Mouse (Mus musculus) heart, postnatal 0 days (tissue): Measurements from ENCODE around the gene Rasa4. TPM values are rescaled to one million over a fixed set of nuclear protein-coding genes. Genes with fewer than 3 reads are reported as not detected.

Source experiments
- ATAC-seq: fragments of 200-750 bp; cut with Nextera tagmentation; 2 replicates; pipeline ENCODE4 v1.8.0; 2017; ENCODE audit warnings: low read depth, moderate number of reproducible peaks, moderate library complexity; ENCODE audit not compliant: insufficient read depth
- DNase-seq: peaks from one replicate; pipeline ENCODE4 v3.0.0-alpha.2; 2016; ENCODE audit warnings: low spot score
- H3K27ac ChIP-seq: fragments of 300-500 bp; sonication (generic); 2 replicates; pipeline ENCODE4 v1.5.1; 2014; ENCODE audit warnings: low read depth, mild to moderate bottlenecking
- H3K27me3 ChIP-seq: fragments of 300-500 bp; sonication (generic); 2 replicates; pipeline ENCODE4 v1.6.1; 2014; ENCODE audit warnings: low read length, mixed read lengths; ENCODE audit not compliant: control insufficient read depth, insufficient read depth
- H3K36me3 ChIP-seq: fragments of 300-500 bp; sonication (generic); replicated peaks from 2 replicates; pipeline ENCODE4 v1.6.1; 2014; ENCODE audit warnings: low read length, mixed read lengths; ENCODE audit not compliant: control insufficient read depth, insufficient read depth
- H3K4me1 ChIP-seq: fragments of 300-500 bp; sonication (generic); 2 replicates; pipeline ENCODE4 v1.6.1; 2014; ENCODE audit warnings: antibody characterized with exemption; ENCODE audit not compliant: control insufficient read depth, insufficient read depth
- H3K4me2 ChIP-seq: fragments of 300-500 bp; sonication (generic); 2 replicates; pipeline ENCODE4 v1.6.1; 2014; ENCODE audit warnings: low read depth, mild to moderate bottlenecking, low read length, moderate library complexity
- H3K4me3 ChIP-seq: fragments of 300-500 bp; sonication (generic); 2 replicates; pipeline ENCODE4 v1.5.1; 2014; ENCODE audit warnings: low read depth, low read length
- H3K9ac ChIP-seq: fragments of 300-500 bp; sonication (generic); replicated peaks from 2 replicates; pipeline ENCODE4 v1.6.1; 2014; ENCODE audit warnings: low read depth, low read length, mixed read lengths
- H3K9me3 ChIP-seq: fragments of 300-500 bp; sonication (generic); replicated peaks from 2 replicates; pipeline ENCODE4 v1.6.1; 2016; ENCODE audit warnings: low read length; ENCODE audit not compliant: control insufficient read depth
- CTCF ChIP-seq: IDR thresholded peaks from 2 replicates; pipeline ENCODE4 v1.5.1; 2016; ENCODE audit warnings: antibody characterized with exemption, control low read depth, low read depth
- EP300 ChIP-seq: IDR thresholded peaks from 2 replicates; pipeline ENCODE4 v1.6.1; 2016; ENCODE audit warnings: antibody characterized with exemption, low read depth
- WGBS: fragments of 180-500 bp; shearing (Covaris S2); extraction: QIAGEN DNeasy Blood & Tissue Kit; methylation state at CpG from one replicate; pipeline ENCODE4 v1.1.7; 2014; 5-methylcytosine and 5-hydroxymethylcytosine counted together
- polyA plus RNA-seq: library from polyadenylated mRNA; unstranded; fragments of >200 nt; fragmentation: Nextera tagmentation; extraction: Ambion mirVana; gene quantifications from 2 replicates; pipeline ENCODE4 v1.2.1, GENCODE M21; 2015
- total RNA-seq: library from RNA; depleted of rRNA; stranded (reverse); fragments of >200 nt; gene quantifications from 2 replicates; pipeline ENCODE4 v1.2.3, GENCODE M21; 2014; ENCODE audit warnings: low replicate concordance

Rasa4 gene
- total and polyA plus RNA-seq, 2 experiments from 2014 or later: 0.96 to 6.2 TPM

GRCm38 (mm10) chr5:136122165-136122564, 38.4 kb downstream of the Rasa4 start:
- Histone ChIP-seq H3K4me1 (peaks cover 7% of the 10 kb centered on the region), H3K9me3 (no peaks in the 10 kb centered on the region), H3K27me3 (no peaks in the 10 kb centered on the region), H3K36me3 (peaks cover 58% of the 10 kb centered on the region), H3K4me2 (no peak overlapping the region), H3K27ac (no peak overlapping the region), H3K9ac (no peak overlapping the region), H3K4me3 (no peak overlapping the region)
- DNase-seq: no peak
- TF ChIP-seq CTCF: no peak
- TF ChIP-seq EP300: no peak
- WGBS: 84% methylated on average over 10 of the region's 10 CpGs
- no peak for ATAC-seq

DNA sequence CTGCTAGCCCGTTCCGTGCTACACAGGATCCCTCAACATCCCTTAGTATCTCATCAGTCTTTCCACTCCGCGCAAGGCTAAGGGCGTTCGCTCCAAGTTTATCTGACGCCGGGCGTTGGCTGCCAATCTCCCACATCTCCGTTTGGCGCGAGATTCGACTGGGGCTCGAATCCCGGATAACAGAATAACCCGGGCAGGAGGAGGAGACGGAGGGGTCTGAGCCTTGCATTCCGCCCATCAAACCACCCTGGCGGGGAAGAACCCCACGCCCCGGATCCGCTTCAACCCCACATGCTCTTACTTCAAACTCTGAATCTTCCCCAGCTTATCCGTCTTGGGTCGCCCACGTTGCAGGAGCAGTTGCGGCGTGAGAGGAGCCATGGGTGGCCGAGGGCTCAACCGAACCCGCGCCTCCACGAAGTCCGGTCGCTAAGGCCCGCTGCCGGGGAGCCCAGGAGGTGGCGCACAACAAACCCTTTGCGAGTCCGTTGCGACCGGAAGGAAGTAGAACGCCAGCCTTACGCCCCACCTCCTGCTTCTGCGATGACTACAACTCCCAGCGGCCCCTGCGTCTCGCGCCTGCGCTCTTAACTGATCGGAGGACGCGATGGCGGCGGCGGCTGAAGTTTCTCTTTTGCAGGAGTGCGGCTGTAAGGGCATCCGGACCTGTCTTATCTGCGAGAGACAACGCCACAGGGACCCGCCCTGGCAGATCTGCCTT, 52.0 kb downstream of the Rasa4 start, which contains the start of the genes Lrwd1 and Alkbh4:
Lrwd1 (minus strand) TSS at position 504 of the 721 bp plus-strand sequence.
Alkbh4 (plus strand) TSS at position 576 of the 721 bp plus-strand sequence.
- TF ChIP-seq EP300 (no peak), CTCF (peak; percentile 74)
- peak within 1 kb of the TSS; percentile 82 for H3K4me2 ChIP-seq
- H3K27ac ChIP-seq: peak within 1 kb of the TSS; percentile 51
- peak within 1 kb of the TSS; percentile 77 for H3K4me3 ChIP-seq
- under 1% methylated on average over 60 of the region's 60 CpGs for WGBS
- peak within 1 kb of the TSS; percentile 68 for H3K9ac ChIP-seq
- H3K36me3 ChIP-seq: peaks cover 29% of the 10 kb centered on the region
- no peaks in the 10 kb centered on the region for H3K9me3 ChIP-seq
- H3K4me1 ChIP-seq: no peaks in the 10 kb centered on the region; the same call in 1 of the 2 replicates
- ATAC-seq (peak; percentile 94), DNase-seq (peak; percentile 97)
- no peaks in the 10 kb centered on the region for H3K27me3 ChIP-seq

DNA sequence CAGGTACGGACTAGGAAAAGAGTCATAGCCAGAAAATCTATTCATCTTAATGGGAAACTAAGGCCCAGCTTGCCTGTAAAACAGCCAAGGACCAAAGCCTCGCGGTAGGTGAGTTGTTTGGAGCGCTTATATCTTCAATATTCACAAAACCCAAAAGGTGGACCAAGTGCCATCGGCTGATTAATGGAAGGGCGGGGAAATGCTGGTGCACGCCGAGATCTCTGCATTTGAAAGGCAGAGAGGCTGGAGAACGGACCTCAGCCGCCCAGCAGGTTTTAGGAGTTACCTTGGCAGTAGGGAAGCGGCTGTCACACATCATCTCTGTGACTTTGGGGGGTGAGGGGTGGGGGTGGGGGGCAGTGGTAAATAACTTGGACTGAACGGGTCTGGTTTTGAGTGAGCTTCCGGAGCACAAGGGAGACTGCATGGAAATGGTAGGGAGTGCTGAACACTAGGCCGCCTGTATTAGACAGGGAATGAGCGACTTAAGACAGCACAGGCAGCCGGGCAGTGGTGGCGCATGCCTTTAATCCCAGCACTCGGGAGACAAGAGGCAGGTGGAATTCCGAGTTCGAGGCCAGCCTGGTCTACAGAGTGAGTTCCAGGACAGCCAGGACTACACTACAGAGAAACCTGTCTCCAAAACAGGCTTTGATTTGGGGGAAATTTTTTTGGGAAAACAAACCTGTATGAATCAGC, 52.7 kb downstream of the Rasa4 start:
- peak; percentile 15 for ATAC-seq
- H3K36me3 ChIP-seq: peaks cover 31% of the 10 kb centered on the region

GRCm38 (mm10) chr5:136137658-136138274, 54.0 kb downstream of the Rasa4 start:
- H3K27ac ChIP-seq: no peak overlapping the region
- H3K4me1 ChIP-seq: no peaks in the 10 kb centered on the region; the same call in 1 of the 2 replicates
- WGBS: 73% methylated on average over 13 of the region's 13 CpGs
- H3K9ac ChIP-seq: no peak overlapping the region
- H3K4me2 ChIP-seq: no peak overlapping the region
- H3K9me3 ChIP-seq: no peaks in the 10 kb centered on the region
- no peak overlapping the region for H3K4me3 ChIP-seq
- TF ChIP-seq EP300 (no peak), CTCF (peak; percentile 51)
- ATAC-seq: no peak
- H3K36me3 ChIP-seq: peaks cover 40% of the 10 kb centered on the region
- no peak for DNase-seq
- H3K27me3 ChIP-seq: no peaks in the 10 kb centered on the region

More for the DNA sequence above, 52.7 kb downstream of the Rasa4 start:
- TF ChIP-seq CTCF (no peak), EP300 (no peak)
- Histone ChIP-seq H3K4me1 (no peaks in the 10 kb centered on the region; the same call in 1 of the 2 replicates), H3K9me3 (no peaks in the 10 kb centered on the region), H3K4me2 (peak overlapping the region; percentile 82), H3K27ac (peak overlapping the region; percentile 51), H3K9ac (peak overlapping the region; percentile 68), H3K4me3 (peak overlapping the region; percentile 77), H3K27me3 (no peaks in the 10 kb centered on the region)
- 3% methylated on average over 20 of the region's 20 CpGs for WGBS
- no peak for DNase-seq

DNA sequence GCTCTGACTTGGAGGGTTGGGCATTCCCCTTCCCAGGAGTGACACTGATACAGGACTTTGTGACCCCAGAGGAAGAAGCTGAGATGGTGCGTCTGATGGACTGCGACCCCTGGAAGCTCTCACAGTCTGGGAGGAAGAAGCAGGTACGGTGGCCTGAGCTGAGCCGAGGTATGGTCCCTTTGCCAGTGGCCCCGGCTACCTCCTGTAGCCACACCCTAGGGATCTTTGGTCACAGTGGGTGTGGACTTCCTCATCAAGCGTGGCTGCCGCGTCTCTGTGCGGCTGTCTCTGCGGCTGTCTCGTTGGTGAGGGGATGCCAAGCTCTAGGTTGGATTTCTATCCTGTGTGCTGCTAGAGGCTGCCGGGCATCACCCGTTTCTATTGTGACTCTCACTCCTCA, 55.7 kb downstream of the Rasa4 start:
- TF ChIP-seq EP300 (no peak), CTCF (no peak)
- no peaks in the 10 kb centered on the region for H3K27me3 ChIP-seq
- no peak overlapping the region for H3K4me3 ChIP-seq
- no peaks in the 10 kb centered on the region for H3K9me3 ChIP-seq
- H3K9ac ChIP-seq: no peak overlapping the region
- no peak overlapping the region for H3K27ac ChIP-seq
- DNase-seq (no peak), ATAC-seq (no peak)
- H3K36me3 ChIP-seq: peaks cover 40% of the 10 kb centered on the region
- WGBS: 88% methylated on average over 13 of the region's 13 CpGs
- H3K4me2 ChIP-seq: no peak overlapping the region
- H3K4me1 ChIP-seq: no peaks in the 10 kb centered on the region; the same call in 1 of the 2 replicates
